Mouse (Mus musculus) spleen, postnatal 10 days (tissue): ENCODE data around the gene Olfr747.
"Not testable (repeated sequence)": the region's sequence is repeated elsewhere in the genome, so short reads cannot be mapped to it uniquely, and the experiment has no call there.

Experiments used
- DNase-seq, 2 experiments: peaks; one replicate each; pipeline ENCODE4 v3.0.0; 2021 to 2022; ENCODE audit warnings: low spot score in 2 of 2

Olfr747 gene

GRCm38 (mm10) chr14:50693106-50693505 is at the start of gene Olfr747:
TSS of gene Olfr747 (minus strand) at chr14:50693206.
- DNase-seq, result no peak

- DNase-seq, result no peak
Measured at GRCm38 (mm10) chr14:50741584-50741983, 48.6 kb upstream of the Olfr747 start.

GRCm38 (mm10) chr14:50740334-50740733 is 47.3 kb upstream of the Olfr747 start:
- DNase-seq, result no peak

- DNase-seq, result not testable (repeated sequence)
Measured at GRCm38 (mm10) chr14:50722371-50722770, 29.4 kb upstream of the Olfr747 start.

GRCm38 (mm10) chr14:50719875-50720274 is 26.9 kb upstream of the Olfr747 start:
- not testable (repeated sequence) for DNase-seq

GRCm38 (mm10) chr14:50707073-50707472 is 14.1 kb upstream of the Olfr747 start, which contains the start of gene Olfr748:
TSS of gene Olfr748 (plus strand) at chr14:50707373.
- no peak for DNase-seq

GRCm38 (mm10) chr14:50646783-50647182 is 46.2 kb downstream of the Olfr747 start, which contains the start of gene Olfr746:
TSS of gene Olfr746 (plus strand) at chr14:50647083.
- DNase-seq, result no peak

- no peak for DNase-seq
Measured at GRCm38 (mm10) chr14:50639088-50639487, 53.9 kb downstream of the Olfr747 start, which contains the start of gene Olfr745. TSS of gene Olfr745 (plus strand) at chr14:50639388.
